Mouse (Mus musculus) heart, postnatal 14 days (tissue): ENCODE measurements around the gene Gm28053. TPM values are rescaled to one million over a fixed set of nuclear protein-coding genes. Genes with fewer than 3 reads are reported as not detected.
A peak's percentile ranks its signal among the peaks of the same experiment; 100 is the strongest.

Source experiments
- DNase-seq, 2 experiments: peaks; one replicate each; pipeline ENCODE4 v3.0.0; 2021 to 2022
- intact Hi-C: fragments of 180-260 bp; cut with DNase I; formaldehyde crosslinking; loops from one replicate; pipeline ENCODE4 v1.15.1; 2025
- total RNA-seq, 2 experiments: library from RNA; stranded (reverse); gene quantifications; 2 replicates each; pipeline ENCODE4 v1.2.3; 2021

Gene Gm28053
- total RNA-seq, 2 experiments from 2014 or later = 3.5 to 7.9 TPM

DNA sequence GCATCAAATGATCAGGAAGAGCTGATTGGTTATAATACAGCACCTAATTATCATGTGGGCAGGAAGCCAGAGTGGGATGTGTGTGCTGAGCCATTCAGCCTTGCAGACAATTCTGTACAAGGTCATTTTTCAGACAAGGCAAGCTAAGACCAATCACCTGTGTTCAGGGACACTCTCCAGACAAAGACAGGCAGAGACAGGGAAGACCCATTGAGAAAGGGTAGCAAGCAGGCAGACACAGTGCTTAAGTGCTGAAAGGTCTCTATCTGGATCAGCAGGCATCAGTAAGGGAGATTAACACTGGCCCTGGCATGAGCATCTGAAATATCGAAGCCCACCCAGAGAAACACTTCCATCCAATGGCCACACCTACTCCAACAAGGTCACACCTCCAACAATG lies 66.0 kb downstream of the Gm28053 start:
- intact Hi-C loops = no loop called here
- no peak for DNase-seq

- intact Hi-C loops = no loop called here
- DNase-seq = peak; percentile 4 to 42
These were observed 66.8 kb downstream of the Gm28053 start for GRCm38 (mm10) chr6:48785189-48785588.

DNA sequence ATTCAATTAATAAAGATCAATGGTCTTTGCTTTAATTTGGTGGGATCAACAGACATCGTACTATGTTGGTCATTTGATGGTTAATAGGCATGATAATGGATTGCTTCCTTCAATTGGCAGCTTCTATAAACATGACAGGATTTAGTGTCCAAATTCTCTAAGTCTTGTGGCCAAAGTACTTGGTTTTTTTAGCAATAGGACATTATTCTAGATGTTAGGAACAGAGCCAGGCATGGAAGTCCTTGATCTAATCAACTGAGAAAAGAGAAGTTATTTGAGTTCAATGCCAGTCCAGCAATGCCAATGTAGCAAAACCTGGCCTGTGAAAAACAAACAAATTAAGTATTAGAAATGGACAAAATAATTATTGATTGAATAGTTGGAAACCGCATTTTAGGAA lies 67.2 kb downstream of the Gm28053 start:
- no peak for DNase-seq
- intact Hi-C loops = no loop called here

- intact Hi-C loops = no loop called here
- no peak for DNase-seq
These were observed 69.5 kb downstream of the Gm28053 start for GRCm38 (mm10) chr6:48787867-48788266.

GRCm38 (mm10) chr6:48801897-48802296 lies 83.5 kb downstream of the Gm28053 start:
- intact Hi-C loops = no loop called here

More at GRCm38 (mm10) chr6:48801897-48802296, 83.5 kb downstream of the Gm28053 start:
- no peak for DNase-seq

Other genes starting within 250 kb of the Gm28053 start
- gene Atp6v0e2, start 181.0 kb upstream of the Gm28053 start, total RNA-seq = 10 to 100 TPM; 17.2 to 18.2 TPM
- gene Lrrc61, start 163.8 kb upstream of the Gm28053 start, total RNA-seq = 10 to 100 TPM; 12.9 to 14.5 TPM
- gene Rarres2, start 145.8 kb upstream of the Gm28053 start, total RNA-seq = 10 to 100 TPM; 87.7 to 93.2 TPM
- not detected for gene Gm45021, start 129.0 kb upstream of the Gm28053 start, total RNA-seq
- 10 to 100 TPM; 24.0 to 27.5 TPM for gene Repin1, start 124.7 kb upstream of the Gm28053 start, total RNA-seq
- gene Gm44965, start 124.7 kb upstream of the Gm28053 start, total RNA-seq = not detected
- 1 to 10 TPM; 8.2 to 8.3 TPM for gene Zfp775, start 116.5 kb upstream of the Gm28053 start, total RNA-seq
- gene AI854703, start 91.8 kb upstream of the Gm28053 start, total RNA-seq = under 1 TPM; 0.24 to 0.67 TPM
- 10 to 100 TPM in 1 of 2 experiments, 1 to 10 TPM in 1; 8.6 to 11.0 TPM for gene Gimap8, start 71.4 kb upstream of the Gm28053 start, total RNA-seq
- gene Gimap9, start 42.5 kb upstream of the Gm28053 start, total RNA-seq = 1 to 10 TPM; 4.2 to 6.4 TPM
- gene Gimap4, start 34.1 kb upstream of the Gm28053 start, total RNA-seq = 10 to 100 TPM; 32.2 to 42.6 TPM
- gene Gimap6, start 10.4 kb upstream of the Gm28053 start, total RNA-seq = 10 to 100 TPM; 48.0 to 53.9 TPM
- under 1 TPM; 0.22 to 0.24 TPM for gene Gimap7, start within 50 bp of the Gm28053 start, total RNA-seq
- gene Gimap1, start 20.4 kb downstream of the Gm28053 start, total RNA-seq = 10 to 100 TPM; 14.6 to 15.7 TPM
- gene Gimap5, start 27.6 kb downstream of the Gm28053 start, total RNA-seq = 1 to 10 TPM; 8.3 to 9.0 TPM
- gene Gimap3, start 52.2 kb downstream of the Gm28053 start, total RNA-seq = under 1 TPM; 0.67 to 0.68 TPM
- 10 to 100 TPM; 18.7 to 23.8 TPM for gene Tmem176a, start 122.3 kb downstream of the Gm28053 start, total RNA-seq
- 10 to 100 TPM; 62.5 to 63.9 TPM for gene Tmem176b, start 122.9 kb downstream of the Gm28053 start, total RNA-seq
- not detected for gene Aoc1, start 154.3 kb downstream of the Gm28053 start, total RNA-seq
- not detected for gene 1600015I10Rik, start 211.3 kb downstream of the Gm28053 start, total RNA-seq